Mouse (Mus musculus) left cerebral cortex, adult 2 months (tissue): ENCODE results near the gene Aqp11. TPM values are rescaled to one million over a fixed set of nuclear protein-coding genes. Genes with fewer than 3 reads are reported as not detected.

Experiments
- DNase-seq, 2 experiments: peaks; one replicate each; pipeline ENCODE4 v3.0.0; 2021 to 2022; ENCODE audit warnings: low spot score in 2 of 2, mixed read lengths in 1 of 2; ENCODE audit errors: extremely low spot score in 1 of 2
- H3K27ac ChIP-seq: fragments of 200-600 bp; 2 replicates; pipeline ENCODE4 v1.8.1; 2022
- H3K4me3 ChIP-seq: fragments of 200-600 bp; 2 replicates; pipeline ENCODE4 v1.8.1; 2022
- CTCF ChIP-seq: fragments of 200-600 bp; IDR thresholded peaks from 2 replicates; pipeline ENCODE4 v1.8.1; 2022; ENCODE audit warnings: antibody characterized with exemption, mild to moderate bottlenecking, moderate library complexity
- intact Hi-C: fragments of 180-260 bp; cut with DNase I; formaldehyde crosslinking; loops from one replicate; pipeline ENCODE4 v1.15.1; 2025
- total RNA-seq, 2 experiments: library from RNA; stranded (reverse); gene quantifications; 2 replicates each; pipeline ENCODE4 v1.2.3; 2021

Aqp11 gene
- total RNA-seq, 2 experiments from 2014 or later, result 22.3 to 23.6 TPM

DNA sequence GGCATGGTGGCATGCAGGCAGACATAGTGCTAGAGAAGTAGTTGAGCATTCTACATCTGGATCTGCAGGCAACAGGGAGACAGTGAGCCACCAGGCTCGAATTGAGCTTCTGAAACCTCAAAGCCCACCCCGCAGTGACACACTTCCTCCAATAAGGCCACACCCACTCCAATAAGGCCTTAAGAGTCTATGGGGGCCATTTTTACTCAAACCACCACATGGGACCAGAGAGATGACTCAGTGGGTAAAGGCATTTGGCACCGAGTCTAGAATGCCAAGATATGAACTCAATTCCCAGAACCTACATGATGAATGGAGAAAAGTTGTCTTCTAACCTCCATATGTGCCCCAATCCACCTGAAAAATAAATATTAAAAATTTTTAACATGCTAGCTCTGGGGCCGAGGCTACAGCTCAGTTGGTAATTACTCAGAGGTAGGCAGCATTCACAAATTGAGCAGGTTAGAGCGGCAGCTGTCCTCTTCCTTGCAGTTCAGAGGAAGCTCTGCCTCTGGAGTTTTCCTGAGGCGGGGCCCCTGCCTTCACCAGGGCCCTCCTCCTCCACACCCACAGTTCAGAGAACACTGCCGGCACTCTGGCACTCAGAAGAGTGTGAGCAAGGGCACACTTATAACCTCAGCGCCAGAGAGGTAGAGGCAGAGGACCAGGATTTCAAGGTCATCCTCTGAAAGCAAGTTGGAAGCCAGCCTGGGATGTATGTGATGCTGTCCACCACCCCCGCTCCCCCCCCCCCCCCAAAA lies 28.5 kb upstream of the Aqp11 start:
- TF ChIP-seq CTCF, result no peak
- DNase-seq, result no peak
- Histone ChIP-seq H3K27ac (no peak overlapping the region), H3K4me3 (no peak overlapping the region)
- intact Hi-C loops, result no loop called here

DNA sequence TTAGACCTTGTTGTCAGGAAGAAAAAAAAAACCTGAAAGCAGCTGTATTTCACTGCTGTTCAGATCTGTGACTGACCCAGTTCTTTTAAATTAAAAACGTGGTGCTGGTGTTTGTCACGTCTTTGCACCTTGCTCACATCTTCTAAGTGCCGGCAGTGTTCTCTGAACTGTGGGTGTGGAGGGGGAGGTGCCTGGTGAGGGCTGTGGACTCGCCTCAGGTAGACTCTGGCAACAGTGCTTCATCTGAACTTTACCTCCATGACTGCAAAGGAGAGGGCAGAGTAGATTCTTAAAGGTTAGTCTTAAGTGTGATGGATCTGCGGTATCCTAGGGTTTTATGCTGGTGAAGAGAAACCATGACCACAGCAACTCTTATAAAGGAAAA lies 27.9 kb upstream of the Aqp11 start:
- no peak overlapping the region for H3K4me3 ChIP-seq
- no peak for DNase-seq
- TF ChIP-seq CTCF, result no peak
- peak overlapping the region; percentile 80 for H3K27ac ChIP-seq
- intact Hi-C loops, result loop anchor here (1.0 kb wide), 3 partner anchors 17 to 75 kb away; partner anchors contain the start of gene Pak1

DNA sequence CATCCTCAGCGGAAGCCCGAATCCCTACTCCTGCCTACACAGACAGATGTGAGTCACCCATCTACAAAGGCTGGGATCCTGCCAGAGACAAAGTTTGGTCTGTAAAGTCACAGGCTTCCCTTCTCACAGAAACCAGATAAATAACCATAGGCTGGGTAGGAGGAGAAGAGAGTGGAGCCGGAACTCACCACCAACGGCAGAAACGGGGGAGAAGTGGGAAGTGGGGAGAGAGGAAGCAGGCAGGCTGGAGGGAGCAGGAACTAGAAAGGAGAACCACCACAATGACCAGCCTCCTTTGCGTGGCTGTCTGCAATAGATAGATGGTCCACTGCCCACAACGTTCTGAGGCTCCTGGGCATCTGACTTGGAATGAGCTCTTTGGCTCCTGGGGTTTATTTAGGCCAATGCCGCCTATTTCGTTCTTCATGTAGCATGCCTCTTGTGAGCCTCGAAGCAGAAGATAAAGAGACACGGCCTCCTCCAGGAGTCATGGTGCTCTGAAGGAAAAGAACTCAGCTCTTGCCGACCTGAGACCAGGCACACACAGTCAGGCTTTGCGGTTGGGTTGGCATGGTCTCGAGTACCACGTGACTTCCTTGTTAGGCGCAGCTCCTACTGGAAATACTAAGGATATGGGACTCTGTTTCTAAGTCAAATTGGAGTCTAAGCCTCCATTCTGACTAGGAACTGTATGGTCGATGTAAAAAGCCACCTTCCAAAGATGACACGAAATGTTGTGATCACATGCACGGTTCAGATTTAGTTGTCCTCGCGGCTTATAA lies 27.3 kb upstream of the Aqp11 start:
- intact Hi-C loops, result loop anchor here (1.0 kb wide), 3 partner anchors 16 to 76 kb away; partner anchors contain the start of gene Pak1
- no peak overlapping the region for H3K4me3 ChIP-seq
- peak; percentile 48 to 65 for DNase-seq
- TF ChIP-seq CTCF, result no peak
- peak overlapping the region; percentile 80 for H3K27ac ChIP-seq

DNA sequence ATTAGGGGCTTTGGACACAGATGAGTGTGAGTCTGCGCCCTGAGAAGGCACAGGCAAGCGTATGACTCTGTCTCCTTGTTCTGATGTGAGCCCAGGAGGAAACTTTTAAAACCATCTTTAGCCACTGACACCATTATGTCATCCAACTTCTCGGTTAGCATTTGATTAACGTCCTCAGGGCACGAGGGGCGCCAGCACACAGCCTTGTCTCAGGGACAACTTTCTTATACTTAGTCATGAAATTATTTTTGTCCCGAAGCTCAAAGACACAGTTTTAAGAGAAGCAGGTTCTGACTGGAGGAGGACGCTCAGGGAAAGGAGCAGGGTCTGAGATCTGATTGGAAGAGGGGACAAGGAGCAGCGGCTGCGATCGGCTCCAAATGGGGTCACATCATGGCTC lies 26.5 kb upstream of the Aqp11 start:
- DNase-seq, result no peak
- intact Hi-C loops, result no loop called here
- Histone ChIP-seq H3K4me3 (no peak overlapping the region), H3K27ac (peak overlapping the region; percentile 80)
- no peak for TF ChIP-seq CTCF

DNA sequence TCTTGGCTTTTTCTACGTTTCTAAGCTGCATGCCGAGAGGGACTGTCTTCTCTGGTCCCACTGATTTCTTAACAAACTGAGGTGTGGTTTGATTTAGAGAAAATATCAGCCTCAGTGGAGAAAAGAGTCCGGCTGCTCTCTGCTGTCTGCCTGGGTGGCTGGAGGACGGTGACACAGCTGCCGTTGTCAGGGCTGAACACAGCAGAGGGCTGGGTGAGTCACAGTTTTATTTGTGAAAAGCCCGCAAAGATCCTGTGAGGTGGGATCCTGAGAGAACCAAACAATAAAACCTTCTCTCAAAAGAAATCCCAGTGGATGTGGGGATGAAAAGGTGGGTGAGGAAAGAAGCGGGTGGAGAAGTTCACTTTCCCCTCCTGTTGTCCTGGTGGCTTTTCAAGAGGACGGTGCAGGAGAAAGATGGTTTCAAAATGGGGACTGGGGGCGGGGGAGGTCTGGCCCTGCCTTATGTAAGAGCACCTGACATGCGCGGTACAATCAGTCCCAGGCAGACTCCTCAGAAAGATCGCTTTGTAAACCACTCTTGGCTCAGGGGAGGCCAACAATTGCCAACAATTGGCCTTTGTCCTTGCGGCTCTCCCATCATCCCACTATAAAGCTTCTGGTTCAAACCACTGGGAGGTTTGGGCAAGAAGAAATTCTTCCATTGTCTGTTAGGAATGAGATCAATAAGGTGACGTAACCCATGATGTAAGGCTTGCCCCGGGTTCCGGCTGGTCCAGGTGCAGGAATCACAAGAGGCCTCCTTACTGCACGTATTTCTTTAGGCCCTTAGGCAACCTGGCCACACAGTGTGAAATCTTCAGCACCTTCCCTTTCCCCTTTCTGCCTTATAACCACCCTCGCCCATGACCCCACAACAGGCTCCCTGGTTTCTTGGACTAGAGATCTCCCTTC lies 19.1 kb upstream of the Aqp11 start:
- intact Hi-C loops, result loop anchor here (2.0 kb wide), 1 partner anchor 86 kb away; no protein-coding TSS in a partner anchor
- H3K27ac ChIP-seq, result peak overlapping the region; percentile 79
- DNase-seq, result peak in 1 of 2 experiments; percentile 46
- no peak for TF ChIP-seq CTCF
- H3K4me3 ChIP-seq, result no peak overlapping the region

DNA sequence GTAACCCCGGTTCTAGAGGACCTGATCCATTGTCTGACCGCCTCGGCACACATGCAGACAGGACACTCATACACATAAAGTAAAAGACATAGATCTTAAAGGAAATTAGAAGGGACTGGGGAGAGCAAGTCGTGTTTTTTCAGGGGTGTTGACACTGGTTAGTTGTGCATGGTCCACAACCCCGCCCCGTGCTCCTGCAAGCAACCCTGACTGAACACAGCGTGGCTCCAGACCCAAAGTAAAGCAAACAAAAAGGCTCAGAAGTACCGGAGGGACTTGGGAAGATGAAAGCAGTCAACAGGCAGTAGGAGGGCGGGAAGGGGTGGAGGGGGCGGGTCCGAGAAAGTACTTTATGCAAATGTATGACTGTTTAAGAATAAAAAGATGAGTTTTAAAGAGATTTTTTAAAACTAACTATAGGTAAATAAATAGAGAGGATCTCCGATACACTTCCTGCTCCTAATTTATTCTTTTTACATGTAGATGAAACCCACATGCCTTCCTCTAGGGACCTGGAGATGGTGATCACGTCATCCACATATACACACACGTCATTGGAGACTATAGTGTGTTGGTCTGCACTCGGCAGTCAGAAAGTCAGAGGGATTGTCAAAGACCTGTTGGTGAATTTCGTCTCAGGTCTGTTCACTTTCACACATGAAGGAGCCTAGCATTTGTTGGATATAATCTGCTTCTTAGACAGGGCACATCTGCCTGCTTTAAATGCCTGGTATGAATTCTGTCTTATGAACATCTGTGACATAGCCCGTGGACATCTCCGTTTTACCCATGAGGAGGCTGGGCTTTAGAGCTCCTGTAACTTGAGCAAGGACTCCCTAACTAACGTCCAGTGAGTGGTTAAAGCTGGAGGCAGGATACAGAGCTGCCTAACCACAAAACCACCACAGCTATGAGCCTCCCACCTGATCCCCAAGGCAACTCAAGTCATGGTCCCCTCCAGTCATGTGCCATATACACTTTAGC lies 11.4 kb upstream of the Aqp11 start:
- no peak for DNase-seq
- Histone ChIP-seq H3K4me3 (peak overlapping the region; percentile 24), H3K27ac (peak overlapping the region; percentile 90)
- TF ChIP-seq CTCF, result no peak
- intact Hi-C loops, result loop anchor here (1.0 to 5.0 kb wide), 4 partner anchors 16 to 163 kb away; partner anchors contain the start of gene Pak1

DNA sequence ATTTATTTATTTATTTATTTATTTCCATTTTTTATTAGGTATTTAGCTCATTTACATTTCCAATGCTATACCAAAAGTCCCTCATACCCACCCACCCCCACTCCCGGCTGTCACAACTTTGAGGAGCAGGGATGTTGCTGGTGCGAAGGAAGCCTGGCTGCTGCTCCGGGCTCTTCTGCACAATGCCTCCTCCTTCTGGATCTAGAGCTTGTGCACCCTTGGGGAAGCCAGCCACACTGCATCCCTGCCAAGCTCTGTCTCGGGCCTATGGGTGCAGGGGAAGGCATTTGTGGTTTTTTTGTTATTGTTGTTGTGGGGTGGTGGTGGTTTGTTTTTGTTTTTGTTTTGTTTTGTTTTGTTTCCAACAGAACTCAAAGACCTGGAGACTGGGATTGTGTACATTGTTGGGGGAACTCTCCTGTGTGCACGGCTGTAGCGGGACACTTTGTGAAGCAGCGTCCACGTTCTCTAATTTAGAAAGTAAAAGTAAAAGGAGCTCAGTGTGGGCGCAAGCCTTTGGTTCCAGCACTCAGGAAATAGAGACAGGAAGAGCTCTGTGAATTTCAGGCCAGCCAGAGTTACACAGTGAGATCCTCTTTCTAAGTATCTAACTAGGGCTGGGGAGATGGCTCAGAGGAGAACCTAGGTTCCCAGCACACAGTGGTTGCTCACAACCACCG lies 10.6 kb upstream of the Aqp11 start:
- H3K4me3 ChIP-seq, result peak overlapping the region; percentile 24
- peak overlapping the region; percentile 90 for H3K27ac ChIP-seq
- intact Hi-C loops, result loop anchor here (1.0 to 5.0 kb wide), 4 partner anchors 17 to 164 kb away; no protein-coding TSS in a partner anchor
- no peak for TF ChIP-seq CTCF
- DNase-seq, result no peak

DNA sequence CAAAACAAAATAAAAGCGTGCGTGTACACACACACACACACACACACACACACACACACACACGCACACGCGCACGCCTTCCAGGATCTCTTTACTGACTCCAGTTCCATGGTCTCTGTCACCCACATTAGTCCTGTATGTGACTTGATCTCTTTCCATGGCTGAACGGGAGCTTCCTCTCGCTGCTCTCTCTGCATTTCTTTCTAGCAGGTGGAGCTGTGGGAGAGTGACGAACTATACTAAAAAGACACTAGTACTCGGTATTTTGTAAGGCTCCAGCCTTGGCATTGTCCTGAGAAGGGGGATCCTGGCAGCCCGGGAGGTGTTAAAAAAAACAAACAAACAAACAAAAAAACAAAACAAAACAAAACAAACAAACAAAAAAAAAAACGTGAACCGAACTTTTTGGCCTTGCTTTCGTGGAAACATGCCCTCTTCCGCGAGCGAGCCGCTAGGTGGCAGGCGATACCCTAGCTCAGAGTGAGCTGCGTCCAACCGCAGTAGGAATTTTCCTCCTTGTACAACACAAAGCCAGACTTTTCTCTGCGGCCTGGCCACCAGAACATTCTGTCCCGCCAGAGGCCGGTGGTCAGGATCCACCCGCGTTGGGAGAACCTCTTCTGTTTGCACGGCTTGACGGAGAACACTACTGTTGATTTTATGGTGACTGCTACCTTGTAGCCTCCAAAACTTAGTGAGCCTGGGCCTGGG lies 9.9 kb upstream of the Aqp11 start:
- DNase-seq, result peak; percentile 84 to 87
- Histone ChIP-seq H3K4me3 (peak overlapping the region; percentile 24), H3K27ac (peak overlapping the region; percentile 90)
- intact Hi-C loops, result loop anchor here (1.0 to 5.0 kb wide), 3 partner anchors 94 to 164 kb away; no protein-coding TSS in a partner anchor
- peak; percentile 95 for TF ChIP-seq CTCF

DNA sequence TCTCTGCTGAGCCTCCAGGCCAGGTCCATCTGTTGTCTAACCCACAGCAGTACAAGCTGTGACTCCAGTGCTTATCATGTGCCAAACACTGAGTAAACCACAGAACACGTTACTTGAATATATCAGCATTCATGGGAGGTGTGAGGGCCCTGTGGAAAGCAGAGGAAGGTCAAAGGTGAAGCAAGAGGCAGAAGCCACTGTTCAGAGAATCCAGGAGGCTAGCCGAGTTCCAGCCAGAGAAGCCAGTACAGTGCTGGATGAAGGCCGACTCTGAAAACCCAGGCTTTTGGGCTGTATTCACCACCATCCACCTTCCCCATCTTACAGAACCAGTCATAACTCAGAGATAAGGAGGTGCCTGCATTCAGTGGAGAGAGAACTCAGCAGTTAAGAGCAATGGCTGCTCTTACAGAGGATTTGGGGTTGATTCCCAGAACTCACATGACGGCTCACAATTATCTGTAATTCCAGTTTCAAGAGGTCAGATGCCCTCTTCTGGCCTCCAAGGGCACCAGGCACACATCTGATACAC lies 9.2 kb upstream of the Aqp11 start:
- DNase-seq, result no peak
- TF ChIP-seq CTCF, result no peak
- H3K4me3 ChIP-seq, result no peak overlapping the region
- intact Hi-C loops, result loop anchor here (5.0 kb wide), 2 partner anchors 140 to 165 kb away; no protein-coding TSS in a partner anchor
- H3K27ac ChIP-seq, result no peak overlapping the region
